Mouse (Mus musculus) G1E (cell line): ENCODE results near the gene Ppp1r14b.

Source experiments
- CTCF ChIP-seq: IDR thresholded peaks from 2 replicates; pipeline ENCODE4 v1.5.1; 2012; ENCODE audit warnings: low read depth, low read length, inconsistent platforms, mixed read lengths
- GATA1 ChIP-seq: IDR thresholded peaks from 2 replicates; pipeline ENCODE4 v1.6.1; 2012; ENCODE audit warnings: borderline replicate concordance, low read length, inconsistent platforms, mixed read lengths
- POLR2AphosphoS5 ChIP-seq: IDR thresholded peaks from 2 replicates; pipeline ENCODE4 v1.6.1; 2012; ENCODE audit warnings: low read depth, low read length, inconsistent platforms; ENCODE audit not compliant: insufficient replicate concordance
- TAL1 ChIP-seq: conservative IDR thresholded peaks from 2 replicates; pipeline ENCODE4 v1.6.1; 2012; ENCODE audit warnings: low read depth, low read length, inconsistent platforms, mixed read lengths

DNA sequence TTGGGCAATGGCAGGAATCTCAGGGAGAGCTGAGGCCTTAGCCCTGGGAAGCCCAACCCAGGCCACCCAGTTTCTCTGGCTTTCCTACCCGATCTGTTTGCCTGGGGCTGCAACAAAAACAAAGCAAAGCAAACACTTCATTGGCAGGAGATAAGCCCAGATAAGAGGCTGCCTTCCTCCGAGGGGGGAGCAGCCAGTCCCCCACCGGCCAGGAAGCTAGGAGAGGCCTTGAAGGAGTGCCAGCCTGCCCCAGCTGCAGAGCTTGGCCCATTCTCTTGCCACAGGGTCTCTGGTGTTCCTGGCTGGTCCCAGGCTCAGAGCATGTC, 22.1 kb upstream of the Ppp1r14b start:
- TF ChIP-seq CTCF (no peak), GATA1 (no peak), TAL1 (no peak), POLR2AphosphoS5 (no peak)
